Mouse (Mus musculus) liver, embryonic 14.5 days (tissue): ENCODE results near the gene Fgd6. TPM values are rescaled to one million over a fixed set of nuclear protein-coding genes. Genes with fewer than 3 reads are reported as not detected.

Source experiments
- ATAC-seq: fragments of 200-750 bp; cut with Nextera tagmentation; 2 replicates; pipeline ENCODE4 v1.8.0; 2017; ENCODE audit warnings: moderate number of reproducible peaks, mild to moderate bottlenecking, moderate library complexity; ENCODE audit not compliant: insufficient read depth
- DNase-seq, 3 experiments: peaks; one replicate each; pipeline ENCODE4 v3.0.0-alpha.2; 2012 to 2013; ENCODE audit warnings: low read depth in 3 of 3, low spot score in 3 of 3
- H3K27ac ChIP-seq: fragments of 300-500 bp; sonication (generic); 2 replicates; pipeline ENCODE4 v1.5.1; 2014; ENCODE audit warnings: moderate library complexity, mild to moderate bottlenecking, control low read depth, inconsistent platforms
- H3K27me3 ChIP-seq: fragments of 300-500 bp; sonication (generic); 2 replicates; pipeline ENCODE4 v1.6.1; 2014; ENCODE audit warnings: mild to moderate bottlenecking, low read length, moderate library complexity; ENCODE audit not compliant: control insufficient read depth, insufficient read depth
- H3K36me3 ChIP-seq: fragments of 300-500 bp; sonication (generic); replicated peaks from 2 replicates; pipeline ENCODE4 v1.6.1; 2014; ENCODE audit warnings: low read depth; ENCODE audit not compliant: control insufficient read depth, insufficient read depth
- H3K4me1 ChIP-seq, 2 experiments: fragments of 200-500 bp in 1 of 2; fragments of 300-500 bp in 1 of 2; sonication (generic) in 1 of 2; replicated peaks; 2 replicates each; pipeline ENCODE4 v1.6.1; 2012 to 2014; ENCODE audit warnings: antibody characterized with exemption in 1 of 2, inconsistent platforms in 1 of 2, low read length in 1 of 2; ENCODE audit not compliant: control insufficient read depth in 2 of 2, insufficient read depth in 2 of 2
- H3K4me2 ChIP-seq: fragments of 300-500 bp; sonication (generic); 2 replicates; pipeline ENCODE4 v1.6.1; 2014; ENCODE audit warnings: low read depth, mild to moderate bottlenecking, control low read depth, moderate library complexity
- H3K4me3 ChIP-seq, 2 experiments: fragments of 200-500 bp in 1 of 2; fragments of 300-500 bp in 1 of 2; sonication (generic) in 1 of 2; 2 replicates each; pipeline ENCODE4 v1.5.1; 2012 to 2014; ENCODE audit warnings: low read depth in 2 of 2, low read length in 2 of 2, mild to moderate bottlenecking in 2 of 2, control low read depth in 1 of 2, inconsistent platforms in 1 of 2, moderate library complexity in 1 of 2; ENCODE audit not compliant: insufficient read depth in 1 of 2
- H3K9ac ChIP-seq: fragments of 300-500 bp; sonication (generic); replicated peaks from 2 replicates; pipeline ENCODE4 v1.6.1; 2014; ENCODE audit warnings: mild to moderate bottlenecking, control low read depth, moderate library complexity
- H3K9me3 ChIP-seq: fragments of 300-500 bp; sonication (generic); 2 replicates; pipeline ENCODE4 v1.6.1; 2016; ENCODE audit warnings: low read length, mixed read lengths; ENCODE audit not compliant: control insufficient read depth
- CTCF ChIP-seq: IDR thresholded peaks from 2 replicates; pipeline ENCODE4 v1.5.1; 2016; ENCODE audit warnings: antibody characterized with exemption, low read depth, control low read depth
- EP300 ChIP-seq: IDR thresholded peaks from 2 replicates; pipeline ENCODE4 v1.6.1; 2016; ENCODE audit warnings: antibody characterized with exemption, low read depth
- WGBS: fragments of 180-500 bp; shearing (Covaris S2); extraction: QIAGEN DNeasy Blood & Tissue Kit; methylation state at CpG from one replicate; pipeline ENCODE4 v1.1.7; 2014; ENCODE audit not compliant: insufficient replicate concordance; 5-methylcytosine and 5-hydroxymethylcytosine counted together
- polyA plus RNA-seq, 2 experiments: library from polyadenylated mRNA; depleted of rRNA in 1 of 2; stranded (reverse) in 1 of 2; unstranded in 1 of 2; fragments of >200 nt; fragmentation: Nextera tagmentation in 1 of 2; extraction: Ambion mirVana in 1 of 2; gene quantifications; 2 replicates each; pipeline versions ENCODE4 v1.2.1 to v1.2.3; 2012 to 2014

Gene Fgd6
- polyA plus RNA-seq, 2 experiments = 2.4 to 2.9 TPM

- H3K27me3 ChIP-seq = no peaks in the 10 kb centered on the region
- H3K4me1 ChIP-seq = peaks cover 0 to 18% of the 10 kb centered on the region in 2 experiments
- H3K4me2 ChIP-seq = no peak overlapping the region
- H3K27ac ChIP-seq = no peak overlapping the region
- no peak overlapping the region for H3K9ac ChIP-seq
- no peak overlapping the region for H3K4me3 ChIP-seq
- H3K36me3 ChIP-seq = no peaks in the 10 kb centered on the region
- no peaks in the 10 kb centered on the region for H3K9me3 ChIP-seq
- ATAC-seq (no peak), DNase-seq (no peak)
- WGBS = 84% methylated on average over 5 of the region's 5 CpGs
- no peak for TF ChIP-seq EP300
- no peak for TF ChIP-seq CTCF
Measured at GRCm38 (mm10) chr10:94062357-94062756, 26.6 kb downstream of the Fgd6 start.

GRCm38 (mm10) chr10:94066896-94067295 lies 31.1 kb downstream of the Fgd6 start:
- no peak overlapping the region for H3K27ac ChIP-seq
- H3K36me3 ChIP-seq = no peaks in the 10 kb centered on the region
- H3K4me1 ChIP-seq = peaks cover 12 to 13% of the 10 kb centered on the region in 2 experiments
- H3K4me3 ChIP-seq = no peak overlapping the region
- no peaks in the 10 kb centered on the region for H3K9me3 ChIP-seq
- H3K9ac ChIP-seq = no peak overlapping the region
- TF ChIP-seq EP300 (no peak), CTCF (no peak)
- no peak for DNase-seq
- no peaks in the 10 kb centered on the region for H3K27me3 ChIP-seq
- ATAC-seq = no peak
- 68% methylated on average over 3 of the region's 3 CpGs for whole genome bisulfite sequencing
- H3K4me2 ChIP-seq = no peak overlapping the region

- Histone ChIP-seq H3K36me3 (no peaks in the 10 kb centered on the region), H3K9me3 (no peaks in the 10 kb centered on the region), H3K27ac (no peak overlapping the region), H3K4me2 (no peak overlapping the region), H3K27me3 (no peaks in the 10 kb centered on the region), H3K4me3 (no peak overlapping the region), H3K4me1 (peaks cover 26 to 29% of the 10 kb centered on the region in 2 experiments), H3K9ac (no peak overlapping the region)
- 68% methylated on average over 5 of the region's 5 CpGs for WGBS
- TF ChIP-seq CTCF (no peak), EP300 (no peak)
- ATAC-seq (peak; percentile 5; the same call in 1 of the 2 replicates), DNase-seq (no peak)
Measured at GRCm38 (mm10) chr10:94068701-94069100, 32.9 kb downstream of the Fgd6 start.

- 66% methylated on average over 7 of the region's 7 CpGs for WGBS
- H3K27me3 ChIP-seq = no peaks in the 10 kb centered on the region
- no peak for TF ChIP-seq CTCF
- TF ChIP-seq EP300 = no peak
- no peaks in the 10 kb centered on the region; the same call in 1 of the 2 replicates for H3K36me3 ChIP-seq
- H3K4me2 ChIP-seq = 0 out of 2 replicates have a peak overlapping the region, but pooled peaks have one; percentile 53
- ATAC-seq (no peak), DNase-seq (no peak)
- peak overlapping the region; percentile 62 for H3K27ac ChIP-seq
- H3K4me1 ChIP-seq = peaks cover 26 to 31% of the 10 kb centered on the region in 2 experiments
- H3K4me3 ChIP-seq = no peak overlapping the region
- no peak overlapping the region for H3K9ac ChIP-seq
- H3K9me3 ChIP-seq = no peaks in the 10 kb centered on the region
Measured at GRCm38 (mm10) chr10:94071641-94072040, 35.8 kb downstream of the Fgd6 start.

GRCm38 (mm10) chr10:94072261-94072915 lies 36.6 kb downstream of the Fgd6 start:
- ATAC-seq (peak; percentile 83), DNase-seq (peak in 2 of 3 experiments; percentile 35 to 57)
- 31% methylated on average over 10 of the region's 10 CpGs for WGBS
- TF ChIP-seq CTCF (no peak), EP300 (peak; percentile 42; the same call in 1 of the 2 replicates)
- Histone ChIP-seq H3K27ac (peak overlapping the region; percentile 62), H3K9me3 (no peaks in the 10 kb centered on the region), H3K4me1 (peaks cover 26 to 31% of the 10 kb centered on the region in 2 experiments), H3K4me3 (no peak overlapping the region), H3K27me3 (no peaks in the 10 kb centered on the region), H3K36me3 (no peaks in the 10 kb centered on the region; the same call in 1 of the 2 replicates), H3K4me2 (peak overlapping the region; percentile 53), H3K9ac (peak overlapping the region; percentile 37; the same call in 1 of the 2 replicates)
